Mouse (Mus musculus) layer of hippocampus, adult 9-11 months (tissue): ENCODE measurements at regions not wholly inside any gene's neighbourhood (a gene's known extent, or its start where the extent isn't known, plus 50 kb on each side); places are given as distances from the start of the nearest gene placed in this dataset.
A peak's percentile ranks its signal among the peaks of the same experiment; 100 is the strongest.
"Not testable (repeated sequence)": the region's sequence is repeated elsewhere in the genome, so short reads cannot be mapped to it uniquely, and the experiment has no call there.

ENCODE experiments used
- DNase-seq: peaks from one replicate; pipeline ENCODE4 v3.0.0; 2022

GRCm38 (mm10) chr16:22327386-22327785 lies 61.6 kb upstream of the Tra2b start:
- DNase-seq: no peak

GRCm38 (mm10) chr16:22325161-22325560 lies 59.4 kb upstream of the Tra2b start:
- not testable (repeated sequence) for DNase-seq

DNA sequence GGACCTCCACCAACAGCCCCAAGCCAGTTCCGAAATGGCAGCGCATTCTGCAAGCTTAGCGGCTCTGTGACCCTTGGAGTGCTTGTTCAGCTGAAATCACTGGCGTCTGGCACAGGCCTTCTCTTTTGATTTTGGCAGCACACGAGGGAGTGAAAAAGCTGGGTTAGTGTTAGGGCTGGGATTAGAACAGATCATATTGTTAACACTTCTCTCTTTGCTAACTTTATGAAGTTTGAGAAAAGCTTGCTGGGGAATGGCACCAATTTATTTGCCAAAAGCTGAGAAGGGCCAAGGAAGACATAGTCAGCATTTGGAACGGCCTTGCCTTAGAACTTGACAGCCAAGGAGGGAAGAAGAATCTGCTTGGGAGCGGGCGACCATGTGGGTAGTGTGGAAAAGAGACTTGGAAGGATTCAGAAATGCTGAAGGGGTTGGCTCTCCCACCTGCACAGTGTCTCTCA lies 50.5 kb upstream of the Tra2b start:
- DNase-seq: peak; percentile 14
